Mouse (Mus musculus) ES-E14 (cell line): ENCODE results near the gene Slc25a51.

Source experiments
- ZC3H11A ChIP-seq: IDR thresholded peaks from 2 replicates; pipeline ENCODE4 v1.6.1; 2012; ENCODE audit warnings: low read depth, mild to moderate bottlenecking, inconsistent platforms, low read length, borderline replicate concordance
- ZNF384 ChIP-seq: IDR thresholded peaks from 2 replicates; pipeline ENCODE4 v1.6.1; 2012; ENCODE audit warnings: low read depth, low read length, inconsistent platforms

DNA sequence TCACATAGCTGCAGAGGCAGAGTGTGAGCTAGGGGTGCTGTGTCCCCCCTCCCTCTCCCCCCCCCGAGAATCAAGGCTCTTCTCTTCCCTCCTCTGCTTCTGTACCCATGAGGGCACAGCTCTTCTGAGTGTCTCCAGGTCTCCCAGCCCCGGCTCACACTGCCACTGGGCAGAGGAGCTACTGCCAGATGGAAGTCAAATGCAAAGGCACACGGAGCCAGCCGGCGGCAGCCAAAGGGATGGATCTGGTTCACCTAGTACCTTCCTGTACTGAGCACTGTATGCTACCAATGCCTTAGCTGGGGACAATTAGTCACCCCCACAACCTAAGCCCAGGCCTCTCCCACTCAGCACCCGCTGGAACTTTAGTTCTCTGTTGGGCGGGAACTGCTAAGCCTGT is 7.7 kb upstream of the Slc25a51 start:
- TF ChIP-seq ZNF384 (no peak), ZC3H11A (no peak)
